Mouse (Mus musculus) spleen, postnatal 10 days (tissue): Measurements from ENCODE around the gene Fcf1.
A peak's percentile ranks its signal among the peaks of the same experiment; 100 is the strongest.

Source experiments
- DNase-seq, 2 experiments: peaks; one replicate each; pipeline ENCODE4 v3.0.0; 2021 to 2022; ENCODE audit warnings: low spot score in 2 of 2

Gene Fcf1

DNA sequence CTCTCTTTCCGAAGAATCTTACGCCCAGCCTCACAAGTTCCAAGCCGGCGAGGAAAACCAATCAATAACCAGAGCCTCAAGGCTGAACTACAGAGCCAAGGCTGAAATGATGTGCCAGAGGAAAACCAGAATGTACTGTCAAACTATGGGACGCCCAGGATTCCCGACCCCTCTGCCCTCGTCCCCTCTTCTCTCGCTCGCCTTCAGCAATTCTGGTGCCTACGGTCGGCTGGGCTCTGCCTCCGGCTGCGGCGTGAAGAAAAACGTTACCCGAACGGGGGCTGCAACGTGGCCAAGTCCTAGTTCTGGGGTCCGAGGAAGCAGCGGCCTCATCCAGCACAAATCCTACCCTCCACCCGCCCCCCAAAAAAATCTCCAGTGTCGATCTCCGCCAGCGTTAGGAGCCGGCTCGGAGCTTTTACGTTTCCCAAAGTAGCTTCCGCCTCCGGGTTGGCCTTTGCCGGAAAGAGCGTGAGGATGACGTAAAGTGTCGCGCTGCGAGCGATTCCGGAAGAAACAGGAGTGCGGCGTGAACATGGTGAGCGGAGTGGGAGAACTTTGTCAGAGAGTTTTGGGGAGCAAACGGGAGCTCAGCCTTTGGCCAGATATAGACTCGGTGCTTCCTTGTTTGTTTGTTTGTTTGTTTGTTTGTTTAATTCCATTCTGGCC, at the start of gene Fcf1, which contains the start of gene Arel1:
Gene Fcf1 (plus strand): TSS at position 470 of the 669 bp plus-strand sequence.
Gene Arel1 (minus strand): TSS at position 473 of the 669 bp plus-strand sequence.
- DNase-seq, result peak; percentile 88 to 96

- DNase-seq, result no peak
These were observed 48.7 kb upstream of the Fcf1 start for GRCm38 (mm10) chr12:84921881-84922419.

- DNase-seq, result no peak
These were observed 46.4 kb upstream of the Fcf1 start for GRCm38 (mm10) chr12:84924324-84924723.

DNA sequence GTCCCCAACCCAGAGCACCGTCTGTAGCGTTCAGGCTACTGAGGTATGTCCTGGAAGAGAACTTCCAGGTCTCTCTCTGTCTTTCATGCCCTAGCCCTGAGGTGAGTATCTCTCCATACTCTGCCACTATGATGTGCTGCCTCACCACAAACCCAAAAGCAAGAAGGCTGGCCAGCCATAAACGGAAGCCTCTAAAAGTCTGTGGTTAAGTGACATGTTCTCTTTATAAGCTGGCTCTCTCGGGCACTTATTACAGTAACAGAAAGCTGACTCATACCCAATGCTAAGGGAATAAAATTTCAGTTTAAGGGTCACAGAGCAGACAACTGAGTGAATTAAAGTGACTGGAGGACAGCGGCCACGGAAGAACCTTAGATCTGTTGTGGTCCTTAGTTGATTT, 44.2 kb upstream of the Fcf1 start:
- no peak for DNase-seq

- no peak for DNase-seq
These were observed 38.5 kb upstream of the Fcf1 start for GRCm38 (mm10) chr12:84932210-84932609.

DNA sequence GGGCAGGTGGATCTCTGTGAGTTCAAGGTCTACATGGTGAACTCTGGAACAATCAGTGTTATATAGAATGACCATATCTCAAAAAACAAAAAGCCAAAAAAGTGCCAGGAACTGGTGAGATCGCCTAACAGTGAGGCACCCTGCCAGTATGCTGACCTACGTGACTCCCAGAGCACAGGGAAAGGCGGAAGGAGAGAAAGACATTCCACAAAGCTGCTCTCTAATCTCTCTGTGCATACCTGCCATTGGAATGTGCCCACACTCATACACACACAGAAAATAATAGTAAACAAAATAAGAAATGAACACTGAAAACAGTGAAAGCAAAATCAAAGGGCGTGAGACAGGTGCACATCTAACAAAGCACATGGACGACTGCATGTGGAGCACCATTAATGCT, 35.4 kb upstream of the Fcf1 start:
- DNase-seq, result no peak

DNA sequence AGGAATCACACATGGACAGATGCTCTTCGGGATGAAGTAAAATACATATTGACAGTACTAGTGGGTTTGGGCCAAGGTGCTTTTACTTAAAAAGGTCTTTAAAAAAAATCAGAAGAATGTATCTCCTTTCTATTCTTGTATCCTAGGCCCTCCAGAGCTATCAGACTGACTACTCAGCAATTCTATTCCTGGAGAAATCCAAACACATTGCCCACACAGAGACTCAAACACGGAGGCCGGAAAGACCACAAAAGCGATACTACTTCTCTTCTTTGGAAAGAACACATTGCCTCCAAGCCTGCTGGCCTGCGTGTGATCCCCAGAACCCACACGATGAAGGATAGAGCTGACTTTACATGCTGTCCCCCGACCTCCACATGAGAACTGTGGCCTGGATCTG, 31.6 kb upstream of the Fcf1 start:
- no peak for DNase-seq

DNA sequence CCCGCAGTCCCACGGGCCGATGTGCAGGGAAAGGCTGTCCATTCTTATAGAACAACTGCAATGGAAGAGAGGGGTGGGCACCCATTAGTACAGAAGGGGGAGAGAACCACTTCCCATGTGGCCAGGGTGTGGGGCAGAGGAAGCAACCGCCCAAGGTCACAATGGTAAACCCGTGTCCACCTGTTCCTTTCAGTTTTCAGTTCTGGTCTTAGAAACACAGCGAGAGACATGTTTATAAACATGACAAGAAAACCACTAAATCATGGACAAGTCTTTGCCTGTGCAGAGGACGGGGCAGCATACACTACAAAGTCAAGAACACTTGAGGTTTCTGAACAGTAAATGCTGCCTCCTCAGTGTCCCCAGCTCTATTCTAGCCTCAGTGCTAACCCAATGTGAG, 30.4 kb upstream of the Fcf1 start:
- no peak for DNase-seq

GRCm38 (mm10) chr12:84941717-84942116, 29.0 kb upstream of the Fcf1 start:
- no peak for DNase-seq

- no peak for DNase-seq
These were observed 27.4 kb upstream of the Fcf1 start for GRCm38 (mm10) chr12:84943006-84943952.

- no peak for DNase-seq
These were observed 26.4 kb upstream of the Fcf1 start for GRCm38 (mm10) chr12:84944150-84944812.

- no peak for DNase-seq
These were observed 25.7 kb upstream of the Fcf1 start for GRCm38 (mm10) chr12:84944813-84945553.

GRCm38 (mm10) chr12:84947894-84948583, 22.7 kb upstream of the Fcf1 start:
- DNase-seq, result no peak

DNA sequence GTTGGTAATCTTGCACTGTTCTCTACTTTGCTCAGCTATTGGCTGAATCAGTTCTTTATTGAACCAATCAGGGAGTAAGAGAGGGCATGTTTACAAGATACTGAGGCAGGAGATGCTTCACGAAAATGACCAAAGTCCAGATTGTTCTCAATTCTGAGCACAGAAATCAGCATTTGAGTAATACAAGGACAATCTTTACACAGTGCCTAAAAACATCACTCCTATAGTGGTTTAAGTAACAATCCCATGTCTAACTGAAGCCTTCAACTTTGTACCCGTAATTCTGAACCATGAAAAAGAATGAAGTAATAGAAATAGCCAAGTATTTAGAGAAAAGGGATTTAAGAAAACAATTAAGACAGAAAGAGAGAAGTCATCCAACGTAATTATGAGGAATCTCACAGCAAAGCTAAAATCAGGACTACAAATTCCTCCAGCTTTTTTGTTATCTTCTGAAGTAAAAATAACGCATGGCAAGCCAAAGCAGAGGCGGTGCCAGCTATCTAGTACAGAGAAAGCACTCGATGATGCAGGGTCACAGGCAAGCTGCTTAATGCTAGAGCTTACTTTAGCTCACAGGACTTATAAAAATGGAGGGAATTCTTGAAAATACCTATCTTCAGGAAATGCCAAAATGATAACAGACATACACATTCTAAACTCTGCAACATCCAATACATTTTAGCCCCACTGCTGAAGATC, 22.0 kb upstream of the Fcf1 start:
- DNase-seq, result no peak

DNA sequence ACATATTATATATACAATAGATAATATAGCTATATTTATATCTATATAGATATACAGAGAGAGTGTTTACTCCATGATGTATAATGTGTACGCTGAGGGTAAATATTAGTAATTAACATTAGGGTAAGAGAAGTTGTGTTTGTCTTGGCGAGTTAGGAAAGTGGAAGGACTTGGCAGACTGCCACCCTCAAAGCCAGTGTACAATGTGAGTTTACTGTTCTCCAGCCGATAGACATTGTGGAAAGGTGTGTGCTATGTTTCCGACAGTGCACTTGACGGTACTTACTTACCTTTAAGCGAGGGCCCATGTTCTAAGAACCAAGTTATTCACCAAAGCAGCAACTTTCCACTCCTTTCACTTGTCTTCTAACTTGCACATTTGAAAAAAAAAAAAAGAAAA, 19.9 kb upstream of the Fcf1 start:
- no peak for DNase-seq

- DNase-seq, result no peak
These were observed 19.2 kb upstream of the Fcf1 start for GRCm38 (mm10) chr12:84951531-84951930.

GRCm38 (mm10) chr12:84952351-84952750, 18.3 kb upstream of the Fcf1 start:
- DNase-seq, result no peak

DNA sequence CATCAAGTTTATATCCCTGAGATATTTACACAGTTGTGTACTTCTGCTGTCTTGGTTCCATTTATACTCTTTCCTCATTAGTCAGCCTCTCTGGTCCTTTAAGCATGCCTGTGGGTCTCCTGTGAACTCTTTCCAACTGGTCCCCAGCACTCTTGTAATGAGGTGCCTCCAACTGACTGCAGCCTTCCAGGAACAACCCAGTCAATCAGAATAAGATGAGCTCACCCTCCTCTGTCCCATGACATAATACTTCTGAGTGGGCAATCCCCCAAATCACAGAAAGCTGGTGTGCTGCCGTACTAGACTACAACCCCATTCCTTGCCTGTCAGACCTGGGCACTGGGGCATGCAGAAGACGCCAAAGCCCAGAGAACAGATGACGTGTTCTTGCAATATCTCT, 14.4 kb upstream of the Fcf1 start:
- no peak for DNase-seq

DNA sequence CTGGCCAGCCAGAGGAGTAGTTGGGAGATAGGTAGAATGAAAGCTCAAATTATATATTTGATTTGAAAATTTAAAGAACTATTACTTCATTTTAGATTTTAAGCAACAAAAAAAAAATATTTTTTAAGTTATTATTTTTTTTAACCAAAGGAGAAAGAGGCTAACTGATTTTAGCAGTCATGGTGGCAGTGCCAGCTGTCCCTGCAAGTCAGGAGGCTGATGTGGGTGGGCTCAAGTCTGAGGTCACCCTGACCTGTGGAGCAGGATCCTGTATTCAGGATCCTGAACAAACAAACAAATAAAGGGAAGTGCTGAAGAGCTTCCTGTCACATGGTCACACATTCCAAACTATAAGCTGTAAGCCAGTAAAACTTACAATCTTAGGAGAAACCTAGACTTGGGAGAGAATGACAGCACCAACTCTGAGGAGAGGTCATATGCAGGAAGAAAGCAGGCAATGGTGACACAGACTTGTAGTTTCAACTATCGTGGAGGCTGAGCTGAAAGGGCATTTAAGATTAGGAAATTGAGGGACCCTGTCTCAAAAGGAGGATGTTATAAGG, 11.8 kb upstream of the Fcf1 start:
- no peak for DNase-seq

GRCm38 (mm10) chr12:84962606-84963005, 8.1 kb upstream of the Fcf1 start:
- peak; percentile 47 to 55 for DNase-seq
